In genomic region chr15:100598883-100599275, GRCm38 (mm10) we compare ENCODE assay signal across 8 mouse cellular contexts. TPM values are rescaled to one million over a fixed set of nuclear protein-coding genes. Genes with fewer than 3 reads are reported as not detected.
DNase-seq lines count a peak whose midpoint lies in the region; TF ChIP-seq lines count a peak whose summit lies in the region.

No protein-coding gene starts in this region.

- H3K27ac ChIP-seq in heart, adult 2 months: peak overlapping the region; percentile 78
- H3K27ac ChIP-seq in olfactory bulb, adult 2 months (ENCODE audit: insufficient read depth, low read depth, low read length): peak overlapping the region; percentile 67; the same call in 1 of the 2 replicates

- DNase-seq in urinary bladder, adult 18-20 months (ENCODE audit: low spot score in 2 of 2): peak; percentile 29 to 50
- DNase-seq in urinary bladder, postnatal 10 days (ENCODE audit: low spot score): no peak
- DNase-seq in cerebellum, postnatal 25 days: peak; percentile 56 to 60
- DNase-seq in heart, adult 2 months: peak; percentile 66 to 69
- DNase-seq in kidney, adult 18-20 months: peak; percentile 74
- peak; percentile 60 for DNase-seq in lung, adult 2 months
- DNase-seq in testis, postnatal 14 days (ENCODE audit: low spot score): no peak

- TF ChIP-seq CTCF in heart, adult 2 months (IDR thresholded peaks at IDR 0.05): no peak
- no peak for TF ChIP-seq CTCF in lung, adult 2 months (IDR thresholded peaks at IDR 0.05; ENCODE audit: insufficient read depth, low read length)
- TF ChIP-seq CTCF in olfactory bulb, adult 2 months (IDR thresholded peaks at IDR 0.05; ENCODE audit: insufficient read depth, low read depth, low read length): no peak

- no peaks in the 10 kb centered on the region for H3K79me2 ChIP-seq in heart, adult 2 months (replicated peaks; ENCODE audit: control insufficient read depth, insufficient read depth, low read length)

- H3K9ac ChIP-seq in heart, adult 2 months (ENCODE audit: low read depth, low read length): peak overlapping the region; percentile 85

- no peaks in the 10 kb centered on the region for H3K27me3 ChIP-seq in heart, adult 2 months (ENCODE audit: control insufficient read depth, insufficient read depth, low read length)

- intact Hi-C loops in heart, adult 2 months (cut with DNase I): no loop called here

- TF ChIP-seq EP300 in heart, adult 2 months (IDR thresholded peaks at IDR 0.05; ENCODE audit: insufficient read depth, low read depth, low read length): no peak

- TF ChIP-seq POLR2A in heart, adult 2 months (IDR thresholded peaks at IDR 0.05; ENCODE audit: insufficient read depth, low read depth, low read length): peak; percentile 50; the same call in 1 of the 2 replicates
- peak; percentile 65; the same call in 1 of the 2 replicates for TF ChIP-seq POLR2A in lung, adult 2 months (IDR thresholded peaks at IDR 0.05; ENCODE audit: borderline replicate concordance, extremely low read depth, low read depth, low read length)
- no peak for TF ChIP-seq POLR2A in olfactory bulb, adult 2 months (IDR thresholded peaks at IDR 0.05; ENCODE audit: insufficient read depth, low read depth, low read length)

- no peaks in the 10 kb centered on the region for H3K4me1 ChIP-seq in heart, adult 2 months (ENCODE audit: control insufficient read depth, insufficient read depth, low read length)
- H3K4me1 ChIP-seq in lung, adult 2 months (ENCODE audit: control insufficient read depth, insufficient read depth, low read length): peaks cover 7% of the 10 kb centered on the region; the same call in 1 of the 2 replicates
- H3K4me1 ChIP-seq in olfactory bulb, adult 2 months (ENCODE audit: control insufficient read depth, insufficient read depth, low read length): peaks cover 14% of the 10 kb centered on the region

- WGBS in heart, adult 2 months: 3% methylated on average over 12 of the region's 12 CpGs
- 1% methylated on average over 12 of the region's 12 CpGs for WGBS in lung, adult 2 months
- WGBS in olfactory bulb, adult 2 months: 4% methylated on average over 12 of the region's 12 CpGs

- no peaks in the 10 kb centered on the region for H3K36me3 ChIP-seq in heart, adult 2 months (ENCODE audit: control insufficient read depth, insufficient read depth, low read length)

- peak overlapping the region; percentile 84 for H3K4me3 ChIP-seq in heart, adult 2 months
- H3K4me3 ChIP-seq in lung, adult 2 months (replicated peaks; ENCODE audit: extremely low read depth, low read depth, low read length): peak overlapping the region; percentile 86
- peak overlapping the region; percentile 99 for H3K4me3 ChIP-seq in olfactory bulb, adult 2 months (ENCODE audit: insufficient read depth, low read depth, low read length)

RNA-seq across cellular contexts. Expression of gene Pou6f1, which starts 0.9 kb away (rescaled TPM):
- 10 to 100 TPM in 1 of 2 experiments, 1 to 10 TPM in 1; 8.0 to 11.5 TPM for total RNA-seq in heart, adult 2 months (2021)
- 13.7 and 15.7 TPM in 2 replicates for polyA plus RNA-seq in heart, adult 2 months (2012; rRNA removed)
- 34.8 and 40.2 TPM in 2 replicates for polyA plus RNA-seq in lung, adult 2 months (2012; rRNA removed)
- not detected in 2 replicates for polyA plus RNA-seq in olfactory bulb, adult 2 months (2012; ENCODE audit: insufficient read depth, insufficient read length, low replicate concordance, missing spikeins)

RNA-seq across cellular contexts. Expression of gene Dazap2, which starts 16.3 kb away (rescaled TPM):
- total RNA-seq in heart, adult 2 months (2021): 100 to 1,000 TPM; 157 to 180 TPM
- 486 and 542 TPM in 2 replicates for polyA plus RNA-seq in heart, adult 2 months (2012; rRNA removed)
- polyA plus RNA-seq in lung, adult 2 months (2012; rRNA removed): 846 and 1,111 TPM in 2 replicates
- polyA plus RNA-seq in olfactory bulb, adult 2 months (2012; ENCODE audit: insufficient read depth, insufficient read length, low replicate concordance, missing spikeins): not detected in 2 replicates

RNA-seq across cellular contexts. Expression of gene Smagp, which starts 37.9 kb away (rescaled TPM):
- total RNA-seq in heart, adult 2 months (2021): 10 to 100 TPM; 11.6 to 12.9 TPM
- polyA plus RNA-seq in heart, adult 2 months (2012; rRNA removed): 19.5 and 21.1 TPM in 2 replicates
- polyA plus RNA-seq in lung, adult 2 months (2012; rRNA removed): 102 and 115 TPM in 2 replicates
- polyA plus RNA-seq in olfactory bulb, adult 2 months (2012; ENCODE audit: insufficient read depth, insufficient read length, low replicate concordance, missing spikeins): not detected in 2 replicates

RNA-seq across cellular contexts. Expression of gene Tfcp2, which starts 47.1 kb away (rescaled TPM):
- total RNA-seq in heart, adult 2 months (2021): 10 to 100 TPM; 11.6 to 12.8 TPM
- polyA plus RNA-seq in heart, adult 2 months (2012; rRNA removed): 6.6 and 8.2 TPM in 2 replicates
- polyA plus RNA-seq in lung, adult 2 months (2012; rRNA removed): 7.7 and 8.2 TPM in 2 replicates
- not detected in 2 replicates for polyA plus RNA-seq in olfactory bulb, adult 2 months (2012; ENCODE audit: insufficient read depth, insufficient read length, low replicate concordance, missing spikeins)

Comparison
In these comparisons a context has a peak if more than half of its experiments do, and no peak if none do; other contexts are left out.
1. DNase-seq: peak in urinary bladder, adult 18-20 months (2 of 2), cerebellum, postnatal 25 days (2 of 2), heart, adult 2 months (2 of 2), kidney, adult 18-20 months (single experiment) and lung, adult 2 months (single experiment); none in urinary bladder, postnatal 10 days (single experiment) and testis, postnatal 14 days (single experiment).
2. RNA of gene Smagp, which starts 37.9 kb away (polyA plus RNA-seq): 102 to 115 TPM in lung, adult 2 months and 19.5 to 21.1 TPM in heart, adult 2 months; not detected in olfactory bulb, adult 2 months; every median in the first group is over 10 times any median in the second.
3. Peak in every context shown above with its lines, with median percentiles within 50 percentile points of each other: H3K4me3 ChIP-seq.